9 mouse cellular contexts compared by ENCODE assay signal in the genomic region with DNA sequence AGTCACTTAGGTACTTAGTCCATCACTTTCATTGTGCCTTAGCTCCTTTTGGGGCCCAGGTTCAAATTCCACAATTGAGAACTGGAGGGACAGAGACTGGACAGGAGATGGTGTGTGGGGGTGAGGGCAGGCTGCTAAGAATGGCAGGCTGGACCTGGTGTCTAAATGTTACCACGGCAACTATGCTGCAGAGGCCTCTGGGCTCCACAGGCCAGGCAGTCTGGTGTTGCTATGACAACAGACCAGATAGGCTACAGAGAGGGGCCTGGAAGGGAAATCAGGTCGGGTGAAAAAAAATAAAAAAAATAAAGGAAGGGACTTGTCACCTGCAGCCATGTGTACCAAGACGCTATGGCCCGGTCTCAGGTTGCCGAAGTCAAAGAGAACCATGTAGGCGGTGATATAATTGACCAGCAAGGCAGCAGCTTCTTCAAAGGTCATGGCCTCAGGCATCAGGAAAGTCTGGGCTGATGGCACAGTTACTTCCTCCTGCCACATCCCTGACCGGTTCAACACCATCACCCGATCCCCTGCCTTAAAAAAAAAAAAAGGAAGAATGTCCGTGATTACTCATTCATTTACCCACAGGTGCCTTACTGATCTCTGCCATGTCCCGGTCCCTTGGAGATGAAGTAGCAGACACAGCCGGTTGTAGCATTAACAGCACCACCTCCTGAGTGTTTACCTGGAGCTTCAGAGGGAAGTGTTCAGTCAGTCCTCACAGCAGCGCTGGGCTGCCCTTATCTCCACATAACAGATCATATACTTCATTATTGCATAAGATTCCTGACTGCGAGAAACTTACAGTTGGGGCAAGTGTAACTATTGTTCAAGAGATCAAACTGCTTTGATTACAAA. TPM values are rescaled to one million over a fixed set of nuclear protein-coding genes. Genes with fewer than 3 reads are reported as not detected.
A peak's percentile ranks its signal among the peaks of the same experiment; 100 is the strongest.
DNase-seq lines count a peak whose midpoint lies in the region; ATAC-seq lines count a peak whose summit lies in the region.
"Had no signal": no experiment of that assay in that cellular context is flagged by ENCODE, and none has a peak within 500 bp of the region (broad histone marks: within the 10 kb centered on the region; RNA-seq: fewer than 3 reads in every experiment).

No protein-coding gene starts in this region.

- peak overlapping the region; percentile 97 for H3K4me2 ChIP-seq in liver, embryonic 13.5 days

- ATAC-seq in liver, embryonic 13.5 days (ENCODE audit: low read depth): no peak

- H3K27ac ChIP-seq in forebrain, embryonic 10.5 days: peak overlapping the region; percentile 75
- no peak overlapping the region for H3K27ac ChIP-seq in liver, embryonic 13.5 days

- intact Hi-C loops in left cerebral cortex, postnatal 4 days (cut with DNase I): no loop called here
- intact Hi-C loops in left cerebral cortex, postnatal 14 days (cut with DNase I): no loop called here

- H3K27me3 ChIP-seq in forebrain, embryonic 10.5 days (ENCODE audit: poor library complexity, severe bottlenecking): peaks cover 29% of the 10 kb centered on the region
- peaks cover 44% of the 10 kb centered on the region for H3K27me3 ChIP-seq in liver, embryonic 13.5 days

- peak overlapping the region; percentile 26 for H3K4me3 ChIP-seq in forebrain, embryonic 10.5 days
- no peak overlapping the region for H3K4me3 ChIP-seq in liver, embryonic 13.5 days (replicated peaks)

- DNase-seq in left cerebral cortex, postnatal 4 days: peak; percentile 37
- DNase-seq in left cerebral cortex, postnatal 14 days (ENCODE audit: low spot score in 2 of 2): no peak
- DNase-seq in forebrain, embryonic 10.5 days (ENCODE audit: extremely low spot score, low spot score): no peak
- DNase-seq in liver, embryonic 13.5 days: no peak
- peak; percentile 82 for DNase-seq in retina, embryonic 14.5 days (ENCODE audit: low spot score)
- DNase-seq in Muller cell, postnatal 12 days (ENCODE audit: inconsistent ontology term): no peak
- no peak for DNase-seq in gastrocnemius, postnatal 4 days (ENCODE audit: low spot score in 2 of 2)
- DNase-seq in left cerebral cortex, adult 11 months (ENCODE audit: low spot score): no peak
- DNase-seq: cerebellum, adult 11 months had no signal

- WGBS in forebrain, embryonic 10.5 days: 46% methylated on average over 13 of the region's 13 CpGs
- WGBS in liver, embryonic 13.5 days (ENCODE audit: insufficient replicate concordance): 22% methylated on average over 13 of the region's 13 CpGs

- no peaks in the 10 kb centered on the region for H3K9me3 ChIP-seq in forebrain, embryonic 10.5 days
- no peaks in the 10 kb centered on the region for H3K9me3 ChIP-seq in liver, embryonic 13.5 days (replicated peaks)

- H3K4me1 ChIP-seq in forebrain, embryonic 10.5 days: peaks cover 85% of the 10 kb centered on the region
- peaks cover 71% of the 10 kb centered on the region for H3K4me1 ChIP-seq in liver, embryonic 13.5 days (replicated peaks)

- H3K36me3 ChIP-seq in forebrain, embryonic 10.5 days (replicated peaks): peaks cover 42% of the 10 kb centered on the region
- H3K36me3 ChIP-seq in liver, embryonic 13.5 days: peaks cover 32% of the 10 kb centered on the region

- H3K9ac ChIP-seq in liver, embryonic 13.5 days: 0 out of 2 replicates have a peak overlapping the region, but pooled peaks have one; percentile 9

RNA-seq across cellular contexts. Expression of gene Rnd2, which starts 2.0 kb away (rescaled TPM):
- 10 to 100 TPM; 70.3 to 72.3 TPM for total RNA-seq in left cerebral cortex, postnatal 4 days (2021)
- total RNA-seq in left cerebral cortex, postnatal 14 days (2021): 100 to 1,000 TPM; 148 to 154 TPM
- 28.1 and 36.9 TPM in 2 replicates for polyA plus RNA-seq in forebrain, embryonic 10.5 days (2016; fragmentation: Nextera tagmentation; extraction: Ambion mirVana)
- polyA plus RNA-seq in liver, embryonic 13.5 days (2015; fragmentation: Nextera tagmentation; extraction: Ambion mirVana): 3.1 and 3.4 TPM in 2 replicates
- 1 to 10 TPM; 8.1 to 8.3 TPM for total RNA-seq in gastrocnemius, postnatal 4 days (2021)

RNA-seq across cellular contexts. Expression of gene Vat1, which starts 3.2 kb away (rescaled TPM):
- 100 to 1,000 TPM; 107 to 112 TPM for total RNA-seq in left cerebral cortex, postnatal 4 days (2021)
- 10 to 100 TPM; 36.4 to 44.8 TPM for total RNA-seq in left cerebral cortex, postnatal 14 days (2021)
- 24.9 and 28.5 TPM in 2 replicates for polyA plus RNA-seq in forebrain, embryonic 10.5 days (2016; fragmentation: Nextera tagmentation; extraction: Ambion mirVana)
- polyA plus RNA-seq in liver, embryonic 13.5 days (2015; fragmentation: Nextera tagmentation; extraction: Ambion mirVana): 8.8 and 8.9 TPM in 2 replicates
- total RNA-seq in gastrocnemius, postnatal 4 days (2021): 10 to 100 TPM; 72.6 to 79.3 TPM

RNA-seq across cellular contexts. Expression of gene Ifi35, which starts 14.6 kb away (rescaled TPM):
- 1 to 10 TPM in 1 of 2 experiments, under 1 TPM in 1; 0.84 to 1.4 TPM for total RNA-seq in left cerebral cortex, postnatal 4 days (2021)
- 1 to 10 TPM in 1 of 2 experiments, under 1 TPM in 1; 0.97 to 2.6 TPM for total RNA-seq in left cerebral cortex, postnatal 14 days (2021)
- 3.3 and 3.4 TPM in 2 replicates for polyA plus RNA-seq in forebrain, embryonic 10.5 days (2016; fragmentation: Nextera tagmentation; extraction: Ambion mirVana)
- polyA plus RNA-seq in liver, embryonic 13.5 days (2015; fragmentation: Nextera tagmentation; extraction: Ambion mirVana): 31.4 and 33.0 TPM in 2 replicates
- 1 to 10 TPM; 8.0 to 8.9 TPM for total RNA-seq in gastrocnemius, postnatal 4 days (2021)

RNA-seq across cellular contexts. Expression of gene Rpl27, which starts 20.7 kb away (rescaled TPM):
- 10 to 100 TPM; 68.9 to 71.3 TPM for total RNA-seq in left cerebral cortex, postnatal 4 days (2021)
- total RNA-seq in left cerebral cortex, postnatal 14 days (2021): 10 to 100 TPM; 41.0 to 43.6 TPM
- polyA plus RNA-seq in forebrain, embryonic 10.5 days (2016; fragmentation: Nextera tagmentation; extraction: Ambion mirVana): 499 and 505 TPM in 2 replicates
- 344 and 360 TPM in 2 replicates for polyA plus RNA-seq in liver, embryonic 13.5 days (2015; fragmentation: Nextera tagmentation; extraction: Ambion mirVana)
- total RNA-seq in gastrocnemius, postnatal 4 days (2021): 10 to 100 TPM; 81.3 to 87.8 TPM

RNA-seq across cellular contexts. Expression of gene Ptges3l, which starts 37.7 kb away (rescaled TPM):
- 1 to 10 TPM; 1.2 to 2.4 TPM for total RNA-seq in left cerebral cortex, postnatal 4 days (2021)
- total RNA-seq in left cerebral cortex, postnatal 14 days (2021): 1 to 10 TPM; 2.8 to 5.7 TPM
- 2.3 and 3.8 TPM in 2 replicates for polyA plus RNA-seq in forebrain, embryonic 10.5 days (2016; fragmentation: Nextera tagmentation; extraction: Ambion mirVana)
- polyA plus RNA-seq in liver, embryonic 13.5 days (2015; fragmentation: Nextera tagmentation; extraction: Ambion mirVana): 0.66 and 1.2 TPM in 2 replicates
- 10 to 100 TPM; 56.2 to 80.9 TPM for total RNA-seq in gastrocnemius, postnatal 4 days (2021)

Comparison
In these comparisons a context has a peak if more than half of its experiments do, and no peak if none do; other contexts are left out.
1. DNase-seq: peak in left cerebral cortex, postnatal 4 days (single experiment) and retina, embryonic 14.5 days (single experiment); none in left cerebral cortex, postnatal 14 days (0 of 2), forebrain, embryonic 10.5 days (single experiment), liver, embryonic 13.5 days (single experiment), Muller cell, postnatal 12 days (single experiment), gastrocnemius, postnatal 4 days (0 of 2) and left cerebral cortex, adult 11 months (single experiment).
2. RNA of gene Rnd2, which starts 2.0 kb away (total RNA-seq): 148 to 154 TPM in left cerebral cortex, postnatal 14 days and 70.3 to 72.3 TPM in left cerebral cortex, postnatal 4 days; 8.1 to 8.3 TPM in gastrocnemius, postnatal 4 days; every median in the first group is over 4 times any median in the second.